Mouse (Mus musculus) liver, postnatal 0 days (tissue): ENCODE measurements at regions not wholly inside any gene's neighbourhood (a gene's known extent, or its start where the extent isn't known, plus 50 kb on each side); places are given as distances from the start of the nearest gene placed in this dataset.

Experiments used
- CTCF ChIP-seq: sonication (generic); IDR thresholded peaks from 2 replicates; pipeline ENCODE4 v1.5.1; 2016; ENCODE audit warnings: antibody characterized with exemption, low read depth
- EP300 ChIP-seq: IDR thresholded peaks from 2 replicates; pipeline ENCODE4 v1.6.1; 2016; ENCODE audit warnings: antibody characterized with exemption, low read depth, mild to moderate bottlenecking

DNA sequence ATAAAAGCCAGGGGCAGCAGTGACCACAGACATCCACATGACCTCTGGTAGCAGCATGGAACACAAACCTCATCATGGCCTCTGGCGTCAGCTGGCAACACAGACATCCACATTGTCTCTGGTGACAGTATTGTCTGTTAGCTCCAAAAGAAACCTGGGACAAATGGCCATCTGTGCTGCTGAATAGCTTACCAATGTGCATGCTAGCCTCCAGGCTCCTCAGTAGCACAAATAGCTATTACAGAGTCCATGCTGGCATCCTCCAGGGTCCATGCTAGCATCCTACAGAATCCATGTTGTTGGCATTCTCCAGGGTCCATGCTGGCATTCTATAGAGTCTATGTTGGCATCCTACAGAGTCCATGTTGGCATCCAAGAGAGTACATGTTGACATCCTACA is 596.9 kb upstream of the AI429214 start:
- TF ChIP-seq CTCF (no peak), EP300 (no peak)
